Mouse (Mus musculus) stomach, adult 2 months (tissue): ENCODE results near the gene Klhl2. TPM values are rescaled to one million over a fixed set of nuclear protein-coding genes. Genes with fewer than 3 reads are reported as not detected.

Source experiments
- polyA plus RNA-seq: library from polyadenylated mRNA; depleted of rRNA; stranded (reverse); fragments of >200 nt; gene quantifications from 2 replicates; pipeline ENCODE4 v1.2.3, GENCODE M21; 2012; rRNA removed

The Klhl2 gene
- 3.1 and 3.4 TPM in 2 replicates for polyA plus RNA-seq

GRCm38 (mm10) chr8:64849897-64850541, at the start of gene Klhl2:
TSS of gene Klhl2 (minus strand) at chr8:64850017.

GRCm38 (mm10) chr8:64733271-64733943, 116.4 kb downstream of the Klhl2 start, which contains the start of gene Msmo1:
TSS of gene Msmo1 (minus strand) at chr8:64733792.

GRCm38 (mm10) chr8:64692651-64693201, 157.1 kb downstream of the Klhl2 start, which contains the start of gene Cpe:
TSS of gene Cpe (minus strand) at chr8:64693054.

Other genes with a start within 250 kb of the Klhl2 start
- 32.9 and 74.3 TPM in 2 replicates for gene Cpe, start 157.0 kb downstream of the Klhl2 start, polyA plus RNA-seq
- gene Msmo1, start 116.2 kb downstream of the Klhl2 start, polyA plus RNA-seq: 5.2 and 7.4 TPM in 2 replicates
- gene Tmem192, start 97.2 kb upstream of the Klhl2 start, polyA plus RNA-seq: 20.3 and 38.1 TPM in 2 replicates
- not detected in 2 replicates for gene Trim75, start 137.8 kb upstream of the Klhl2 start, polyA plus RNA-seq
- not detected in 2 replicates for gene Trim61, start 168.5 kb upstream of the Klhl2 start, polyA plus RNA-seq
- not detected in 2 replicates for gene Trim60, start 168.6 kb upstream of the Klhl2 start, polyA plus RNA-seq
- not detected in 2 replicates for gene Apela, start 187.3 kb upstream of the Klhl2 start, polyA plus RNA-seq
- not detected in 2 replicates for gene Gm10663, start 225.0 kb upstream of the Klhl2 start, polyA plus RNA-seq